Mouse (Mus musculus) ES-E14 (cell line): ENCODE measurements around the gene Ltc4s.

ENCODE experiments used
- CHD2 ChIP-seq: IDR thresholded peaks from 2 replicates; pipeline ENCODE4 v1.6.1; 2014; ENCODE audit warnings: mild to moderate bottlenecking, low read depth, low read length, inconsistent platforms
- MAFK ChIP-seq: IDR thresholded peaks from 2 replicates; pipeline ENCODE4 v1.6.1; 2014; ENCODE audit warnings: mild to moderate bottlenecking, low read depth, low read length, inconsistent platforms; ENCODE audit not compliant: insufficient read depth
- ZNF384 ChIP-seq: IDR thresholded peaks from 2 replicates; pipeline ENCODE4 v1.6.1; 2012; ENCODE audit warnings: low read depth, low read length, inconsistent platforms

DNA sequence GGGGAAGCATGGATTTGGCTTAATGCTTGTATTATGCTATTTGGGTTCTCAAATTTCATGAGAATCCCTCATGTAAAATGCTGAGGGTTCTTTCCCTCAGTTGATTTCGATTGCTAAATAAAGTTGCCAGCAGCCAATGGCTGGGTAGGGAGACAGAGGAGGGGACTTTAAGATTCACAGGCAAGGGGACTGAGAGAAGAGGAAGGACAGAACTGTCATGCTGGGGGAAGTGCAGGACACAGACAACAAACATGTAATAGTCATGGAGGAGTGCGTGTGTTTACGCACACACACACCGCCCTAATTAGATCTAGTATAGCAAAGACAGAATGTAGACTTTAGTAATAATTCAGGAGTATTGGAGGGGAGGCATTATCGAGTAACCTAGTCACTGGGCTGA is 46.8 kb upstream of the Ltc4s start:
- TF ChIP-seq ZNF384 (no peak), CHD2 (no peak), MAFK (no peak)
